Mouse (Mus musculus) limb, embryonic 12.5 days (tissue): ENCODE data around the gene AI837181. TPM values are rescaled to one million over a fixed set of nuclear protein-coding genes. Genes with fewer than 3 reads are reported as not detected.
"Not testable (repeated sequence)": the region's sequence is repeated elsewhere in the genome, so short reads cannot be mapped to it uniquely, and the experiment has no call there.

Experiments used
- ATAC-seq: fragments of 200-750 bp; cut with Nextera tagmentation; 2 replicates; pipeline ENCODE4 v1.8.0; 2017; ENCODE audit warnings: low read depth, moderate TSS enrichment; ENCODE audit not compliant: insufficient number of reproducible peaks, insufficient read depth, low FRiP score, low TSS enrichment
- H3K27ac ChIP-seq: fragments of 300-500 bp; sonication (generic); 2 replicates; pipeline ENCODE4 v1.5.1; 2016; ENCODE audit warnings: mild to moderate bottlenecking, moderate library complexity
- H3K27me3 ChIP-seq: fragments of 300-500 bp; sonication (generic); 2 replicates; pipeline ENCODE4 v1.6.1; 2016; ENCODE audit warnings: mild to moderate bottlenecking, moderate library complexity
- H3K36me3 ChIP-seq: fragments of 300-500 bp; sonication (generic); 2 replicates; pipeline ENCODE4 v1.6.1; 2016; ENCODE audit warnings: mild to moderate bottlenecking, moderate library complexity
- H3K4me1 ChIP-seq: fragments of 300-500 bp; sonication (generic); replicated peaks from 2 replicates; pipeline ENCODE4 v1.6.1; 2016
- H3K4me2 ChIP-seq: fragments of 300-500 bp; sonication (generic); 2 replicates; pipeline ENCODE4 v1.6.1; 2016; ENCODE audit warnings: mild to moderate bottlenecking, moderate library complexity
- H3K4me3 ChIP-seq: fragments of 300-500 bp; sonication (generic); replicated peaks from 2 replicates; pipeline ENCODE4 v1.5.1; 2016; ENCODE audit warnings: mild to moderate bottlenecking
- H3K9ac ChIP-seq: fragments of 300-500 bp; sonication (generic); replicated peaks from 2 replicates; pipeline ENCODE4 v1.6.1; 2016; ENCODE audit warnings: mild to moderate bottlenecking, moderate library complexity
- H3K9me3 ChIP-seq: fragments of 300-500 bp; sonication (generic); 2 replicates; pipeline ENCODE4 v1.6.1; 2016; ENCODE audit warnings: mild to moderate bottlenecking, moderate library complexity
- WGBS: fragments of 180-500 bp; shearing (Covaris S2); methylation state at CpG from one replicate; pipeline ENCODE4 v1.1.7; 2016; 5-methylcytosine and 5-hydroxymethylcytosine counted together
- polyA plus RNA-seq: library from polyadenylated mRNA; unstranded; fragments of >200 nt; fragmentation: Nextera tagmentation; extraction: Ambion mirVana; gene quantifications from 2 replicates; pipeline ENCODE4 v1.2.1, GENCODE M21; 2016

The AI837181 gene
- polyA plus RNA-seq, 1 experiment from 2014 or later: 65.0 TPM

DNA sequence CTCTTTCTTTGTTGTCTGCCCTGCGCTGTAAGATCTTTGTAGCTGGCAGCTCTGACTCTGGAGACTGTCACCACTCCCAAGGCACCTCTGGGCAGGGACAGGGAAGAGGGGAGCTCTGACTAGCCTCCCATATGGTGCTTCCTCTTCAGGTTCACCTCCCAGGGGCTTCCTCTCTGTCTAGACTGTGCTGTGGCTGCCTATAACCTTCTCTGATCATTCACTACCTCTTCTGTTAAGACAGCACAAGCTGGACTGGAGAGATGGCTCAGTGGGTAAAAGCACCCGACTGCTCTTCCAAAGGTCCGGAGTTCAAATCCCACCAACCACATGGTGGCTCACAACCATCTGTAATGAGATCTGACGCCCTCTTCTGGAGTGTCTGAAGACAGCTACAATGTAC, 23.9 kb upstream of the AI837181 start:
- H3K9ac ChIP-seq, H3K27ac ChIP-seq: not testable (repeated sequence)

DNA sequence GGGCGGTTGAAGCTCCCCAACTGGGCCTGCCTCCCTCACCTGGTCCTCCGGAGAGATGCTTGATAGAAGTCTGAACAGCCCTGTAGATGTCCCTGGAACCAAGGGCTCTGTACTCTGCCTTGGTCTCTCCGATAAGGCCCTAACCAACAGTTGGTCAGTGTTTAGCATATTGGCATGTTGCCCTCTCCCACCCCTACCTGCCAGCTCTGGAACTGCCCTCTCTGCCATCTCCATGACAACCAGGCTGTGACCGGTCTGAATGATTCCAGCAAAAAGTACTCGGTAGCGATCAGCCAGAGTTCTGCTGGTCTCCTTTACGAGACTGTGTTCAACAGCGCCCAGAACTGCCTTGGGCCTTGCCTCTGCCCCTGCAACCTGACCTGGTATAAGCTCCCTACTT, 22.7 kb upstream of the AI837181 start, which contains the start of gene Tsga10ip:
Tsga10ip (minus strand) TSS at position 234 of the 400 bp plus-strand sequence.
- no peak within 1 kb of the TSS for H3K4me2 ChIP-seq
- no peak within 1 kb of the TSS for H3K27ac ChIP-seq
- H3K9ac ChIP-seq: no peak within 1 kb of the TSS
- no peaks in the 10 kb centered on the region for H3K36me3 ChIP-seq
- no peaks in the 10 kb centered on the region for H3K9me3 ChIP-seq
- no peak for ATAC-seq
- H3K27me3 ChIP-seq: no peaks in the 10 kb centered on the region
- no peak within 1 kb of the TSS for H3K4me3 ChIP-seq
- WGBS: 70% methylated on average over 8 of the region's 8 CpGs
- H3K4me1 ChIP-seq: peaks cover under 1% of the 10 kb centered on the region; the same call in 1 of the 2 replicates

More for the DNA sequence above, 23.9 kb upstream of the AI837181 start:
- H3K9me3 ChIP-seq, H3K27me3 ChIP-seq, ATAC-seq, H3K4me3 ChIP-seq, H3K4me1 ChIP-seq, H3K4me2 ChIP-seq, H3K36me3 ChIP-seq: not testable (repeated sequence)
- WGBS: 72% methylated on average over 4 of the region's 4 CpGs

DNA sequence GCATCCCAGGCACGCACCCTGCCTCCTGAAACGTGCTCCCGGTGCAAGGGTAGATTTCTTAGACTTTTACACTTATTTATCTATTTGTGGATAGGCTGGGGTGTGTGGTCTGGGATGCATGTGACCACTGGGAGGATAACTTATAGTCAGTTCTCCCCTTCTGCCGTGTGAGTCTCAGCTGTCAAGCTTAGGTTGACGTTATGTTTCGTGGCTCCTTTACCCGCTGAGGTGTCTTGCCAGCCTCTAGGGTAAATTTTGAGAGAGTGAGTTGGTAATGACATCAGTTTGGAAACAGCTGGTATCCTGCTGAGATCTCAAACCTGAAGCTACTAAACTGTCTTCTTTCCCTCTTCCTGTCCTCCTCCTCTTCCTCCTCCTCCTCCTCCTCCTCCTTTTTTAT, 19.0 kb upstream of the AI837181 start:
- ATAC-seq: no peak
- WGBS: 32% methylated on average over 7 of the region's 7 CpGs
- H3K4me3 ChIP-seq: peak overlapping the region; percentile 38

DNA sequence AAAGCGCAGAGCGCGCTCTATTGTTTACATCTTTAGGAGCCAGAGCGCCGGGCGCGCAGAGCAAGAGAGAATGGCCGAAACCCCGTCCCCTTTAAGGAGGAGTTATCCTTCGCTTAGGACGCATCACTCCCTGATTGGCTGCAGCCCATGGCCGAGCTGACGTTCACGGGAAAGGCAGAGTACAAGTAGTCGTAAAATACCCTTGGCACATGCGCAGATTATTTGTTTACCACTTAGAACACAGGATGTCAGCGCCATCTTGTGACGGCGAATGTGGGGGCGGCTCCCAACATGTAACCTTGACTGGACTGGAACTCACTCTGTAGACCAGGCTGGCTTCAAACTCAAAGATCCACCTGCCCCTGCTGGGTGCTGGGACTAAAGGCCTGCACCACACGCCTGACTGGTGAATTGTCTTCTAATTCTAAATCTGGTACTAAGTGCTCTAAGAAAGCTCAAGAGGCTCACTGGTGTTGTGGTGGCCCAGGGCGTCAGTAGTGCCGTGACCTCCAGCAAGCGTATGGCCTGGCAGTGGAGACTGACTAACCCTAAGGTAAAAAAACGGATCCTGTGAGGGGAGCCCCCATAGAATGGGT, 18.3 kb upstream of the AI837181 start:
- ATAC-seq: peak; percentile 63
- H3K4me2 ChIP-seq: peak overlapping the region; percentile 67
- H3K9me3 ChIP-seq, H3K27me3 ChIP-seq, H3K36me3 ChIP-seq: not testable (repeated sequence)
- H3K4me1 ChIP-seq: peaks cover 13% of the 10 kb centered on the region
- 18% methylated on average over 25 of the region's 25 CpGs for WGBS
- H3K27ac ChIP-seq: peak overlapping the region; percentile 94
- peak overlapping the region; percentile 60 for H3K4me3 ChIP-seq
- peak overlapping the region; percentile 73 for H3K9ac ChIP-seq

More for the DNA sequence above, 19.0 kb upstream of the AI837181 start:
- Histone ChIP-seq H3K4me2 (peak overlapping the region; percentile 54), H3K27ac (peak overlapping the region; percentile 73), H3K27me3 (no peaks in the 10 kb centered on the region), H3K9me3 (no peaks in the 10 kb centered on the region), H3K4me1 (peaks cover 13% of the 10 kb centered on the region), H3K9ac (peak overlapping the region; percentile 53; the same call in 1 of the 2 replicates), H3K36me3 (peaks cover 7% of the 10 kb centered on the region; the same call in 1 of the 2 replicates)

DNA sequence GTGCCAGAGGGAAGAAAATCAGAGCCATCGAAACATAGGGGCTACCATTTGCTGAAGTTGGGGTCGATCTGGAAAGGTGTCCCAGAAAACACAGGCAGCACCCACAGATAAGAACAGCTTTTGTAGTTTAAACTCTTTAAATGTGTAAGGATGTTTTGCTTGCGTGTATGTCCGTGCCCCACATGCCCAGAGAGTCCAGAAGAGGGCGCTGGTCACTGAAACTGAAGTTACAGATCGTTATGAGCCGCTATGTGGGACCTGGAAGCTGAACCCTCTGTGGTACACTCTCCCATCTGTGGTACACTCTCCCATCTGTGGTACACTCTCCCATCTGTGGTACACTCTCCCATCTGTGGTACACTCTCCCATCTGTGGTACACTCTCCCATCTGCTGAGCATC, 17.8 kb upstream of the AI837181 start:
- Histone ChIP-seq H3K27ac (peak overlapping the region; percentile 94), H3K36me3 (peaks cover 7% of the 10 kb centered on the region; the same call in 1 of the 2 replicates), H3K4me2 (peak overlapping the region; percentile 67), H3K9ac (peak overlapping the region; percentile 73), H3K4me3 (peak overlapping the region; percentile 60), H3K9me3 (no peaks in the 10 kb centered on the region), H3K27me3 (no peaks in the 10 kb centered on the region), H3K4me1 (peaks cover 13% of the 10 kb centered on the region)
- WGBS: 14% methylated on average over 7 of the region's 7 CpGs
- no peak for ATAC-seq

DNA sequence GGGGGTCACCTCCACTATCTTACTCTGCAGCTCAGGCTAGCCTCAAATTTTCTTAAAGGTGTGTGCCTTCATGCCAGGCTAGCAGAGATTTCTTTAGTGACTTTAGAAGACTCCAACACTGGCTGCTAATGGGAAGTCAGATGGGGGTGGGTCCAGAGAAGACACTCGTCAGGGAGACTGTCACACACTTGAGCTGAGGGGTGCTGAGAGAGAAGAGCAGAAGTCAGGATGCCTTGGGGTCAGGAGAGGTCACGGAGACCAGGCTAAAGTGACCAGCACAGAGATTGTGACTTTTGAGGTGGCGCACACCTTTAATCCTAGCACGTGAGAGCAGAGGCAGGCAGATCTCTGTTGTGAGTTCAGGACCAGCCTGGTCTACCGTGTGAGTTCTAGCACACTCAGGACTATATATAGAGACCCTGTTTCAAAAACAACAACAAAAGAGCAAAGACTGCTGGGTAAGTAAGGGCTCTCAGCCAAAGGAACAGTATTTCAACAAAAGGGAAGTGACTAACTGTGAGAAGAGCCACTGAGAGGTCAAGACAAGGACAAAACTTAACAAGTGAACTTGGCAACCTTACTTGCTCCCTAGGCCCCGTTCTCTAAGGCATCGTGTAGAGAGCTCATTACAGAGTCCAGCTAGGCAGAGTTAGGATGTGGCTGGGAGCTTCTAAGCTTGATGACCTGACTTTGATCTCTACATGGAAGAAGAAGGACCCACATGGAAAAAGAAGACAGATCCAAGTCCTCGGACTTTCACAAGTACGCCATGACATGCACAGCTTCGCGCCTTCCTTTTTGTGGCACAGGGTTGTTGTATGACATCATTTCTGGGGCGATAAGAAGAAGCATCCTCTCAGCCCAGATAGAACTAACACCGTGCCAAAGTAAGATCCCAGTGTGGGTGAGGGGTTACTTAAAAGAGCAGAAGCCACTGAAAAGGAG, 16.6 kb upstream of the AI837181 start:
- Histone ChIP-seq H3K9ac (0 out of 2 replicates have a peak overlapping the region, but pooled peaks have one; percentile 73), H3K36me3 (peaks cover 7% of the 10 kb centered on the region; the same call in 1 of the 2 replicates), H3K4me1 (peaks cover 13% of the 10 kb centered on the region), H3K27ac (no peak overlapping the region), H3K27me3 (no peaks in the 10 kb centered on the region), H3K9me3 (no peaks in the 10 kb centered on the region), H3K4me3 (peak overlapping the region; percentile 60; the same call in 1 of the 2 replicates), H3K4me2 (peak overlapping the region; percentile 67)
- ATAC-seq: no peak
- 92% methylated on average over 13 of the region's 13 CpGs for WGBS

DNA sequence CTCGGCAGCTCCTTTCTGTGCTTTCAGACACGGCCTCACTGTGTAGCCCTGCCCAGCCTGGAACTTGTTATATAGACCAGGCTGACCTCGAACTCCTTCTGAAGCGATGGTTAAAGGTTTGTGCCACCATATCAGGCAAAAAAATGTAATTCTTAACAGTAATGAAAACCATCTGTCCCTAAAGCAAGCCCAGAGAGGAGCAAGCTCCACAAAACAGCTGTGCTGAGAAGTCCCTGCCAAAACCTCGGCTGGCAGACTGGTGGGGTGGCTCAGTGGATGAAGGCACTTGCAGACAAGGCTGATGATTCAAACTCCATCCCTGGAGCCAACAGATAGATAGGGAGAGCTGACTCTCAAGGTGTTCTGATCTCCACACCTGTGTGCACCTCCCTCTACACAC, 15.9 kb upstream of the AI837181 start:
- H3K27me3 ChIP-seq: no peaks in the 10 kb centered on the region
- ATAC-seq: no peak
- H3K4me3 ChIP-seq: no peak overlapping the region
- H3K4me1 ChIP-seq: peaks cover 13% of the 10 kb centered on the region
- no peaks in the 10 kb centered on the region for H3K9me3 ChIP-seq
- WGBS: 53% methylated on average over 5 of the region's 5 CpGs
- no peak overlapping the region for H3K27ac ChIP-seq
- H3K4me2 ChIP-seq: no peak overlapping the region
- H3K9ac ChIP-seq: no peak overlapping the region
- peaks cover 7% of the 10 kb centered on the region; the same call in 1 of the 2 replicates for H3K36me3 ChIP-seq

DNA sequence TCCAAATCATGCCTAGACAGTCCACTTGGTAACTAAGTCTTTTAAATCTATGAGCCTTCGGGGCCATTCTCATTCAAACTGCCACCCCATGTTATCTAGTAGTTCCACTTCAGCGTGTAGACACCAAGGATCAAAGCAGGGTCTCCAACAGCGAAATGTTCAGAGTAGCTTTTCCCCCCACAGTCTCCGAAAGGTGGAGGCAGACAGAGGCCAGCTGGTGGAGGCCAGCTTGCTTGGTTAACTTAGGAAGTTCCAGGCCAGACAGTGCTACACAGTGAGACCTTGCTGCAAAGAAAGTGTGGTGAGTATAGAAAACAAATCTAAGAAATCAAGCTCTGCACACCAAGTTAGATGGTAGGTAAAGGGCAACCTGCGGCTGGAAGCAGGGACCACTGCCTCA, 14.3 kb upstream of the AI837181 start:
- WGBS: 87% methylated on average over 5 of the region's 5 CpGs
- Histone ChIP-seq H3K27ac (no peak overlapping the region), H3K9me3 (no peaks in the 10 kb centered on the region), H3K9ac (no peak overlapping the region), H3K4me1 (peaks cover 13% of the 10 kb centered on the region), H3K4me3 (no peak overlapping the region), H3K36me3 (peaks cover 7% of the 10 kb centered on the region; the same call in 1 of the 2 replicates), H3K27me3 (no peaks in the 10 kb centered on the region), H3K4me2 (no peak overlapping the region)
- no peak for ATAC-seq

DNA sequence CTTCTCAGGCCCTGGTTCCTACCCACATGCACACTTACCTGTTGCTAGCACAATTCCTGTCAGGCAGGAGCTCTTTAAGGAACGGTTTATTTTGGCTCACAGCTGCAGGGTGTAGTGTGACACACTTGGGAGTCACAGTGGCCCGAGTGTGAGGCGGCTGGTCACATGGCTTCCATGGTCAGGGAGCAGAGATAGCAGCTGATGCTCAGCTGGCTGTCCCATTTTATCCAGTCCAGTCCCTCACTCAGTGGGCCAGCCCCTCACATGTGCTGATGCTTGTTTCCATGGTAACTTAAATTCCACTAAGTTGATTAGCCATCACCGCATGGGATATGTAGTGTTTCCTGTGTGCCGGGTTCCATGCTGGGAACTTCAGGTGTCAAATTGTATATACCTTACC, 13.0 kb upstream of the AI837181 start:
- 64% methylated on average over 5 of the region's 5 CpGs for WGBS
- Histone ChIP-seq H3K9ac (no peak overlapping the region), H3K4me3 (no peak overlapping the region), H3K27me3 (no peaks in the 10 kb centered on the region), H3K4me1 (peaks cover 13% of the 10 kb centered on the region), H3K9me3 (no peaks in the 10 kb centered on the region), H3K4me2 (no peak overlapping the region), H3K27ac (no peak overlapping the region), H3K36me3 (peaks cover 7% of the 10 kb centered on the region; the same call in 1 of the 2 replicates)
- ATAC-seq: no peak

DNA sequence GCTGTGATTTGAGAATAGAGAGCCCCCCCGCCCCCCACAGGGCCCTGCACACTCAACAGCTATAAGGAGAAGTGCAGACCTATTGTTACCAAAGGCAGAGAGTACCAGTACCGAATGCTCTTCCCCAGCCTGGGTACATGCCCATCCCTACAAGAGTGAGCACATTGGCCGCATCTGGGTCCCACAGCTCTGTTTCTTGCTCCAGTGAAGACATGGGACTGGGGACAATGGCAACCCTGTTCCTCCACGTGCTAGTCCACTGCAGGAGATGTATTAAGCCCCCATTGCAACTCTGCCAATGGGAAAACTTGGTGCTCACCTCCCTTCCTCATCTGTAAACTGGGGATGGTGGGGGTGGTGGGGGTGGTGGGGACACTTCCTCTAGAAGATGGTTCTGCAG, 11.1 kb upstream of the AI837181 start:
- peaks cover 19% of the 10 kb centered on the region; the same call in 1 of the 2 replicates for H3K36me3 ChIP-seq
- no peaks in the 10 kb centered on the region for H3K9me3 ChIP-seq
- ATAC-seq: no peak
- no peak overlapping the region for H3K4me2 ChIP-seq
- no peak overlapping the region for H3K27ac ChIP-seq
- no peaks in the 10 kb centered on the region for H3K27me3 ChIP-seq
- no peaks in the 10 kb centered on the region; the same call in 1 of the 2 replicates for H3K4me1 ChIP-seq
- no peak overlapping the region for H3K9ac ChIP-seq
- H3K4me3 ChIP-seq: no peak overlapping the region
- 79% methylated on average over 4 of the region's 4 CpGs for WGBS

DNA sequence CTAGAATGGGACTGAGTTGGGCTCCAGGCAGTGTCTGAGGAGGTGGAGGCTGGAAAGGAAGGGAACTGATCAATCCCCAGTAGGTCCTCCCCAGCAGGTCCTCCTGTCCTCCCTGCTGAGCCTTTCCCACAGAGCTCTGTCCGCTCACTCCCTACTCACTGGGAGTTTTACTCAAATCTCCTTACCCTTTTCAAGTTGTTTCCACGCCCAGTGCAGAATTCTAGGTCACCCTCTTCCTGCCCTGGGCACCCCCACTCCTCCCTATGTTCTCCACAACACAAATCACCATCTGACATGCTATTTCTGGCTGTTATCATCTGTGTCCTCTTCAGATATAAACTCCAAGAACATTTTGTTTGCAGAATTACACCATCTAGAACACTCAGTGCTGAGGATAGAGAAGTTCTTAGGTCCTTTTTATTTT, 10.4 kb upstream of the AI837181 start:
- H3K36me3 ChIP-seq: peaks cover 20% of the 10 kb centered on the region; the same call in 1 of the 2 replicates
- no peak for ATAC-seq
- H3K27me3 ChIP-seq: no peaks in the 10 kb centered on the region
- no peak overlapping the region for H3K9ac ChIP-seq
- H3K4me3 ChIP-seq: no peak overlapping the region
- 63% methylated on average over 2 of the region's 2 CpGs for WGBS
- H3K9me3 ChIP-seq: no peaks in the 10 kb centered on the region
- no peaks in the 10 kb centered on the region; the same call in 1 of the 2 replicates for H3K4me1 ChIP-seq
- no peak overlapping the region for H3K27ac ChIP-seq
- no peak overlapping the region for H3K4me2 ChIP-seq
